Mouse (Mus musculus) adrenal gland, adult (tissue): ENCODE results near the gene Gpr137b.
"Not testable (repeated sequence)": the region's sequence is repeated elsewhere in the genome, so short reads cannot be mapped to it uniquely, and the experiment has no call there.

Experiments used
- DNase-seq, 2 experiments: peaks; one replicate each; pipeline ENCODE4 v3.0.0; 2022 to 2023; ENCODE audit warnings: low spot score in 1 of 2; ENCODE audit not compliant: inconsistent age in 2 of 2

The Gpr137b gene

DNA sequence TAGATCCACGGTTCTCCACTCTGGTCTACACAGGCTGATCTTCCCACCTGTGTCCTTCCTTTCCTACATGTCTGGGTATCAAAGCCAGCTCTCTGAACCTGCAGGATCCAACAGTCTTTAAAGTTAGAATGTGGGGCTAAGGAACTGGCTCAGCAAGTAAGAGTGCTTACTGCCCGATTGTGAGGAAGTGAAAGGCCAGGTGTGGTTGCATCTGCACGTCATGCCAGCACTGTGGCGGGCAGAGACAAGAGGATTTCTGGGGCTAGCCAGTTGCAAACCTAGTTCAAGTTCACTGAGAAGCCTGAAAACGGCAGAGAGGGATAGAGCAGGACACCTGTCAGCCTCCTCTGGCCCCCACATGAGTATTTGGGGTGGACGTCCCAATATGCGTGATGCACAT lies 22.4 kb downstream of the Gpr137b start:
- DNase-seq = not testable (repeated sequence)

DNA sequence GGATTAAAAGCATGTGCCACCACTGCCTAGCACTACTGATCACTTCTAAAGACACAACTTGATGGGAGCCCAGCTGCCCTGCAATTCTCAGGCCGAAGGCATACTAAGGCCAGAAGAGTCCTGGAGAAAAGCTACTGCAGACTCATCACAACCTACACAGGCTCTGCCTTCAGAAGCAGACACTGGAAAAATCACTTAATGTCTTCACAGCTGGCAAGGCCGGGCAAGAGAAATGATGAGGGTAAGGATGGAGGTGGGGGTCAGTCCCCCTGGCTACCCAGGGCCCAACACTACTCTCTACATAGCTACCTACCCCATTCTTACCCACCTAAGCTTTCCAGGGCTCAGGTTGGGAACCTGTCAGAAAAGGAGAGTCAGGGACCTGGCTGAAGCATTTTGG lies 27.4 kb downstream of the Gpr137b start:
- DNase-seq = not testable (repeated sequence)

DNA sequence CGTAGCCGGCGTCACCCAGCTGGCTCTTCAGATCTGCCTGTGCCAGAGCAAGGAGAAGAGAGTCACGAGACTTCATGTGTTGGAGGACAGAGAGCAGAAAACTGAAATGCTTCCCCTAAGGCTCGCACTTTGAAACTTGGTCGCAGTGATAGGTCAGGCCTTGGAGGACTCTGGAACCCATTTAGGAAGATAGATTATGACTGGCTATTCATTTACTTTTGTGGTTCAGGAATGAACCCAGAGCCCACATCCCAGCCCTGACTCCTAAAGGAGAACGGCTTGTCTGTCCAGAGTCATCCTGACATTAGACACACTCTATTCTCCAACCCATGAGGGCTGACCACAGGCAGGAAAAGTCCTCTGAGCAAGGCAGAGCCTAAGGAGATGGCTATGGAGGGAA lies 30.3 kb downstream of the Gpr137b start:
- not testable (repeated sequence) for DNase-seq

DNA sequence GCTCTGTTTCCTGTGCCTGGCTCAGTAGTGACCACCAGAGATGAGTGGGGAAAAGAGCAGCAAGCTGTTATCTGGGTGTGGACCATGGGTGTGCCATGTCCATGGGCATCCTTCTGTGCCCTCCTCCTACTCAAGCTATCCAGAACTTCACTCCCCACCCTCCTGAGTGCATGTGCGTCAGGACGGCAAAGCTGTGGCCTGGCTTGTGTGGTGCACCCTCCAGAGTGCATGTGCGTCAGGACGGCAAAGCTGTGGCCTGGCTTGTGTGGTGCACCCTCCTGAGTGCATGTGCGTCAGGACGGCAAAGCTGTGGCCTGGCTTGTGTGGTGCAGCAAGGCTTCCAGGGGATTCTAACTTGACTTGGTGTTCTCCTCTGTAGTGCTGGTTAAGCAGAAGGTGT lies 31.6 kb downstream of the Gpr137b start:
- DNase-seq = not testable (repeated sequence)

DNA sequence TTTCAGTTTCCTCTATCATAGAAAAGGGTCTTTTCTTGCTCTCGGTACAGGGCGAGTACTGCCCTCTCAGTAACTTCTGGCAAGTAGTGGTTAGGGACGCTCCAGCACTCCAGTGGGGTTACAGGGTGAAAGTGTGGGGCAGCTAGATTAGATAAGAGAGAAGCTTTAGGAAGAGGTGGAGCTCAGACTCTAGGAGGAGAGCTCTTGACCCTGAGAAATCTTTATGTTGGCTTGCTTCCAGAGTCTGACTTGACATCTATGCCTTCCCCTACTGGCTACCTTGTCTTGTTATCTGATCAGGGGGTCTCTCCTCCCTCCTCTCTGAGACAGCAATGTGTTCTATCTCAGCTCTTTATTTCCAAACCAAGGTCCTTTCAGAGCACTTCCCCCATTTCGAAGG lies 33.8 kb downstream of the Gpr137b start:
- DNase-seq = peak; percentile 55 to 85

DNA sequence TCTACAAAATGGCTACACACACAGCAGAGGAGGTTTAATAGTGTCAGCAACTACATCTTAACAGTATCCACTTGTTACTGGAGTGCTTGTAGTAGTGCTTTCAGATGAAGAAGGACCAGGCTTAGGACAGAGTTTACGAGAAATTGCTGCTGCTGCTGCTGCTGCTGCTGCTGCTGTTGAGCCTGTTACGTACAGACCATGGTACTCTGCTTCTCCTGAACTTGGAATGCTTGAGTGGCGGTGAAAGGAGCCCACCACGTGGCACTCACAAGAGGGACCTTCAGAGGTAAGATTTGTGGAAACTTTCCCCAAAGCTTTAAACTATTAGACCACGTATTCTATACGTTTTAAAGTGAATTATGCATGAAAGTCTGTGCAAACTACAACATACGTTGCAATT lies 35.2 kb downstream of the Gpr137b start:
- DNase-seq = not testable (repeated sequence)

DNA sequence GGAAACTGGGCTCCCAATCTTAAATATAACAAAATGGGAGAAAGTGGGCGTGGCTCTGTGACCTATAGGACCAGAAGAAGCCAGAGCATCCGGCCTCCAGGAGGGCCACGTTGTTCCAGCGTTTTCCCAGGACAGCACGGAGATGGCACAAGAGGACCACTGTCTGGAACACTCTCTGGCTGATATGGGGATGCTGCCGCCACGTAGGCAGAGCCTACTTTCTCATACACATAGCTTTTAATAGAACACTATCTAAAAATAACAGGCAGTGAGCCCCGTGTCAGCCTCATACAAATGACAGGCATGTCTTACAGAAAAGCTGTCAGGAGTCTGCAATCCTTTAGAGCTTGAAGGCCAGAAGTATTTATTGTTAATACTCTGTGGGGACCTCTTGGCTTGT lies 35.7 kb downstream of the Gpr137b start:
- not testable (repeated sequence) for DNase-seq

DNA sequence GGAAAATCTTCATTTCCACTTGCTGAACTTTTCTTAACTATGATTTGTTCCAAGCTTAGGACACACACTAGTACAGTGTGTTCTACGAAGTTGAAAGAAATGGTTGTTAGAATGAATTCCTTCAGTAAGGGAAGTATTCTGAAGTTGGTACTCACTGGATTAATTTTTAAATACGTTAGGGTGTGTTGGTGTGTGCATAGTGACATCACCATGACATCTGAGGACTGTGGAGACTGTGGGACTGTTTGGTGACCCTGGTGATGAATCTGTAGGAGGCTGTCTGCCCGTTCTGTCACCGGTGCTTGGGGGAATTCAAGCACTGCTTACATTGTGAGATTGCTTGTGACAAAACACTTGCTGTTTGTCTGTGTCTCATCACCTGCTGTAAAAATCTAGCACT lies 41.7 kb downstream of the Gpr137b start:
- DNase-seq = not testable (repeated sequence)

DNA sequence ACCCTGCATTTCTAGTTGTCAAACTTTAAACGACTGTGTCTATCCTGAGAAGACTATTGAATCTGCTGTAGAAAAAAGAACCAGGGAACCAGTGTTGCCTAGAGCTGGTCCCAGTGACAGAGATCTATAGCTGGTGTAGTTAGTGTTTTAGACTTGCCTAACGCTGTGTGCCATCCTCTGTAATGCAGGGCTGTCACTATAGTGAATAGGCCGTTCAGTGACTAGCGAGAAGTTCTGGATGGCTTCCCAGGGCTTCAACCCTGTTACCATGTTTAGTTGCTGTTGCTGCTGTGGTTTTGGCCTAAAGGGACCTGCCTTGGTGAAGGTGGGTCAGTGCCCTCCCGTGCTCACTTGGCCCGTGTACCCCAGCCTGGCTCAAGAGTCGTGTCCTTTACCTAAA lies 43.1 kb downstream of the Gpr137b start:
- DNase-seq = not testable (repeated sequence)

DNA sequence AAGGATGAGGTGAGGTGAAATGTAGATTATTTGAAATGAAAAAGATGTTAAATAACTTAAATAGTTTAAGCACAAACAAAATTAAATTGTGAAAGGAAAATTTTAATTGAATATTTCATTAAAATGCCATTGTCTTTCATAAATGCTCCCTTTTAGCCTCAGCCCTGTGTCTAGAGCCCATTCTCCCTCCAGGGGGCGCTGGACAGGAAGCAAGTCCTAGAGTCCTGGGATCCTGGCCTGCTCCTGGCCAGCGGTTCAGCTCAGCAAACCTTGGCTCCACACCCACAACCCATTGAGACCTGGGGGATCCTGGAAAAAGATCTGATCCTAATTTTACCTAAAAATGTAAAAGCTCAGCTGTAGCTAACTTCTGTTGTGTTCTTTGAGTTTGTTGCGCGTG lies 44.5 kb downstream of the Gpr137b start:
- DNase-seq = peak; percentile 81 to 93

DNA sequence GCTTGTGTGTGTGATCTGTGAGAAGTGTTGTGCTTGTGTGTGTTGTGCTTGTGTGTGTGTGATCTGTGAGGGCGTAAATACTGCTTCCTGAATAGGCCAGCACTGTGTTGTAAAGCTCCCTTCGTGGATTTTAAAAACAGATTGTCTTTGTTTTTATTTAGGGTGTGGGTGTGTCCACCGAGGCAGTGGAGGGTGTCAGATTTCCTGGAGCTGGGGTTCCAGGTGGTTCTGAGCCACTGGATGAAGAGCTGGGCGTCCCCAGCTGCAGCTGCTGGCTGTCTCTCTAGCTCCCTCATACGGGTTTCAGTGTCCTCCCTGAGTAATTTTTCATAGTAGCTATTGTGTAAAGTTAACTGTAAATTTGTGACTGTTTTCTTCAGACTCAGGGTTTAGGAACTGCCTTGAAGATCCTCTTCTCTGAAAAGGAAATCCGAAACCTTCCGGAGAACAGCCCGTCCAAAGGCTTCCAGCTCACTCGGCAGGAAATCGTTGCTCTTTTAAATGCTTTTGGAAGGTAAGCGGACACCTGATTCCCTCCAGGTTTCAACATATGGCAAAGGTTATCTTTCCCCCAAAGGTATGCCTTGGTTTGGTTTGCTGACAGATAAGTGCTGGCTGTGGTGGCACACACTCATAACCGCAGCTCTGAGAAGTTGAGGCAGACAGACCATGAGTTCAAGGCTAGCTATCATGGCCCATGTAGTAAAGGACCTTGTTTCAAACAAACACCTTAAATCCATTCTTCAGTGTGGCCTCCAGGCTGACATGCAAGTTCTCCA lies 46.0 kb downstream of the Gpr137b start:
- peak in 1 of 2 experiments; percentile 24 for DNase-seq

DNA sequence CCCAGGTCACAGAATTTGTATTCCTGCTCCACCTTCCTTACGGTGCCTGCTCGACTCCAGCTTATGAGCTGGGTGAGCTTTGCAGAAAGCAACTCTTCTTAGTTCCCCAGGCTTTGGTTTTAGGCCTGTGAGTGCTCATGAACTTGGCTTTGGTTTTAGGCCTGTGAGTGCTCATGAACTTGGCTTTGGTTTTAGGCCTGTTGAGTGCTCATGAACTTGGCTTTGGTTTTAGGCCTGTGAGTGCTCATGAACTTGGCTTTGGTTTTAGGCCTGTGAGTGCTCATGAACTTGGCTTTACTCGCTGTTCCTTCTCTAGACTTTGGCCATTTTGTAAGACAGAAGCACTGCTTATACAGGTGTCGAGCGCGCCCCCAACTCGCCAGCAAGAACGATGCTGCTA lies 56.5 kb downstream of the Gpr137b start:
- DNase-seq = not testable (repeated sequence)

DNA sequence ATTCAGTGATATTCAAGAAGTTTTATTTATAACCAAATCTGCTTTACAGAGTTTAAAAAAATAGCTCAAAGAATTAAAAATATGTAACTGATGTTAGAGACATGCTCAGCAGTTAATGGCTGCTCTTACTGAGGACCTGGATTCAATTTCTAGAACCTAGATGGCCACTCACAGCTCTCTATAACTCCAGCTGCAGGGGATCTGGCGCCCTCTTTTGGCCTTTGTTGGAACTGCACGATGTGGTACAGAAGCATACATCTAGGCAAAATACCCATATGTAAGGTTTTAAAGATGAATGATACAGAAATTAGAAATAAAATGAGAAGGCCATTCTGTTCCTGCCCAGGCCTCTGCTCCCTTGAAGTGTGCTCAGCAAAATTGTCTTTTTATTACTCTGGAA lies 64.9 kb downstream of the Gpr137b start:
- DNase-seq = peak; percentile 45 to 87
